Mouse (Mus musculus) heart, postnatal 36 days (tissue): Measurements from ENCODE around the gene Dffb. TPM values are rescaled to one million over a fixed set of nuclear protein-coding genes. Genes with fewer than 3 reads are reported as not detected.

Experiments used
- DNase-seq, 2 experiments: peaks; one replicate each; pipeline ENCODE4 v3.0.0; 2021 to 2022
- intact Hi-C: fragments of 180-260 bp; cut with DNase I; formaldehyde crosslinking; loops from one replicate; pipeline ENCODE4 v1.15.1; 2025
- total RNA-seq, 2 experiments: library from RNA; stranded (reverse); gene quantifications; 2 replicates each; pipeline ENCODE4 v1.2.3; 2021

Dffb gene
- total RNA-seq, result 1 to 10 TPM; 3.7 to 4.4 TPM

- intact Hi-C loops, result loop anchor here (2.0 kb wide), 1 partner anchor 36 kb away; the partner anchor contains the start of gene Lrrc47
- DNase-seq, result peak; percentile 95 to 96
Measured at GRCm38 (mm10) chr4:153974431-153975291, at the start of gene Dffb, which contains the start of gene Cep104. TSS of gene Dffb (minus strand) at chr4:153975126. TSS of gene Cep104 (plus strand) at chr4:153975194.

GRCm38 (mm10) chr4:154023754-154024601, 49.1 kb upstream of the Dffb start:
- intact Hi-C loops, result no loop called here
- DNase-seq, result no peak

- intact Hi-C loops, result no loop called here
- no peak for DNase-seq
Measured at GRCm38 (mm10) chr4:154022844-154023243, 47.9 kb upstream of the Dffb start.

GRCm38 (mm10) chr4:154022407-154022806, 47.5 kb upstream of the Dffb start:
- intact Hi-C loops, result no loop called here
- peak; percentile 38 to 41 for DNase-seq

- no peak for DNase-seq
- intact Hi-C loops, result no loop called here
Measured at GRCm38 (mm10) chr4:154021432-154021831, 46.5 kb upstream of the Dffb start.

GRCm38 (mm10) chr4:154019571-154019970, 44.6 kb upstream of the Dffb start:
- intact Hi-C loops, result no loop called here
- peak in 1 of 2 experiments; percentile 50 for DNase-seq

- no peak for DNase-seq
- intact Hi-C loops, result no loop called here
Measured at GRCm38 (mm10) chr4:154015476-154015875, 40.5 kb upstream of the Dffb start.

GRCm38 (mm10) chr4:154012132-154012882, 37.4 kb upstream of the Dffb start:
- DNase-seq, result peak in 1 of 2 experiments; percentile 30
- intact Hi-C loops, result no loop called here

GRCm38 (mm10) chr4:154011646-154012089, 36.7 kb upstream of the Dffb start, which contains the start of gene Lrrc47:
TSS of gene Lrrc47 (plus strand) at chr4:154011731.
- DNase-seq, result peak; percentile 81 to 87
- intact Hi-C loops, result loop anchor here (1.0 to 2.0 kb wide), 2 partner anchors 37 to 56 kb away; partner anchors contain the start of genes Cep104 and Dffb

- no peak for DNase-seq
- intact Hi-C loops, result loop anchor here (1.0 to 2.0 kb wide), 2 partner anchors 36 to 56 kb away; partner anchors contain the start of genes Cep104 and Dffb
Measured at GRCm38 (mm10) chr4:154010907-154011645, 36.1 kb upstream of the Dffb start.

- intact Hi-C loops, result no loop called here
Measured at GRCm38 (mm10) chr4:154007759-154008158, 32.8 kb upstream of the Dffb start.

GRCm38 (mm10) chr4:154006264-154006663, 31.3 kb upstream of the Dffb start:
- intact Hi-C loops, result no loop called here
- DNase-seq, result no peak

More at GRCm38 (mm10) chr4:154007759-154008158, 32.8 kb upstream of the Dffb start:
- no peak for DNase-seq

- intact Hi-C loops, result no loop called here
- DNase-seq, result no peak
Measured at GRCm38 (mm10) chr4:154005488-154005887, 30.6 kb upstream of the Dffb start.

GRCm38 (mm10) chr4:153993505-153993904, 18.6 kb upstream of the Dffb start:
- intact Hi-C loops, result no loop called here
- DNase-seq, result no peak

GRCm38 (mm10) chr4:153992715-153993114, 17.8 kb upstream of the Dffb start:
- intact Hi-C loops, result no loop called here
- no peak for DNase-seq

- no peak for DNase-seq
- intact Hi-C loops, result no loop called here
Measured at GRCm38 (mm10) chr4:153980470-153980869, 5.5 kb upstream of the Dffb start.

GRCm38 (mm10) chr4:153979243-153979642, 4.3 kb upstream of the Dffb start:
- intact Hi-C loops, result no loop called here
- no peak for DNase-seq

- intact Hi-C loops, result loop anchor here (2.0 kb wide), 1 partner anchor 35 kb away; the partner anchor contains the start of gene Lrrc47
- DNase-seq, result no peak
Measured at GRCm38 (mm10) chr4:153975768-153976167, 842 bp upstream of the Dffb start.

GRCm38 (mm10) chr4:153975292-153975662, 351 bp upstream of the Dffb start:
- intact Hi-C loops, result loop anchor here (2.0 kb wide), 1 partner anchor 36 kb away; the partner anchor contains the start of gene Lrrc47
- no peak for DNase-seq
